Mouse (Mus musculus): Measurements from ENCODE around the gene Etv2. TPM values are rescaled to one million over a fixed set of nuclear protein-coding genes. Genes with fewer than 3 reads are reported as not detected.

Gene Etv2
- polyA plus RNA-seq, 1 experiment from 2014 or later: 0.47 TPM

Small RNA genes within 50 kb of the gene (microRNA-seq; reads per million reads assigned to microRNA genes)
- 0.91 reads per million for gene Mir3569

Other genes starting within 250 kb of the Etv2 start
- gene Tyrobp, start 222.1 kb downstream of the Etv2 start, polyA plus RNA-seq (2016; fragmentation: Nextera tagmentation; extraction: Ambion mirVana): 11.8 and 15.4 TPM in 2 replicates
- not detected in 2 replicates for gene Hcst, start 216.0 kb downstream of the Etv2 start, polyA plus RNA-seq (2016; fragmentation: Nextera tagmentation; extraction: Ambion mirVana)
- 1.1 and 1.8 TPM in 2 replicates for gene Nfkbid, start 214.1 kb downstream of the Etv2 start, polyA plus RNA-seq (2016; fragmentation: Nextera tagmentation; extraction: Ambion mirVana)
- 28.6 and 32.3 TPM in 2 replicates for gene Aplp1, start 190.3 kb downstream of the Etv2 start, polyA plus RNA-seq (2016; fragmentation: Nextera tagmentation; extraction: Ambion mirVana)
- gene Kirrel2, start 178.2 kb downstream of the Etv2 start, polyA plus RNA-seq (2016; fragmentation: Nextera tagmentation; extraction: Ambion mirVana): 1.3 and 2.2 TPM in 2 replicates
- gene Nphs1, start 177.5 kb downstream of the Etv2 start, polyA plus RNA-seq (2016; fragmentation: Nextera tagmentation; extraction: Ambion mirVana): 0.15 and 0.63 TPM in 2 replicates
- 0.28 TPM in 1 of 2 replicates, not detected in the other for gene Prodh2, start 142.2 kb downstream of the Etv2 start, polyA plus RNA-seq (2016; fragmentation: Nextera tagmentation; extraction: Ambion mirVana)
- gene Arhgap33, start 100.8 kb downstream of the Etv2 start, polyA plus RNA-seq (2016; fragmentation: Nextera tagmentation; extraction: Ambion mirVana): 24.8 and 25.2 TPM in 2 replicates
- 4.1 and 5.6 TPM in 2 replicates for gene Hspb6, start 83.7 kb downstream of the Etv2 start, polyA plus RNA-seq (2016; fragmentation: Nextera tagmentation; extraction: Ambion mirVana)
- gene Proser3, start 83.6 kb downstream of the Etv2 start, polyA plus RNA-seq (2016; fragmentation: Nextera tagmentation; extraction: Ambion mirVana): 17.7 TPM in 2 replicates
- gene Lin37, start 76.0 kb downstream of the Etv2 start, polyA plus RNA-seq (2016; fragmentation: Nextera tagmentation; extraction: Ambion mirVana): 42.5 and 45.2 TPM in 2 replicates
- 91.5 and 94.9 TPM in 2 replicates for gene U2af1l4, start 72.6 kb downstream of the Etv2 start, polyA plus RNA-seq (2016; fragmentation: Nextera tagmentation; extraction: Ambion mirVana)
- gene Gm49396, start 72.5 kb downstream of the Etv2 start, polyA plus RNA-seq (2016; fragmentation: Nextera tagmentation; extraction: Ambion mirVana): 14.2 and 15.3 TPM in 2 replicates
- gene Psenen, start 72.2 kb downstream of the Etv2 start, polyA plus RNA-seq (2016; fragmentation: Nextera tagmentation; extraction: Ambion mirVana): 112 and 118 TPM in 2 replicates
- 2.8 and 4.6 TPM in 2 replicates for gene Igflr1, start 70.4 kb downstream of the Etv2 start, polyA plus RNA-seq (2016; fragmentation: Nextera tagmentation; extraction: Ambion mirVana)
- 8.9 and 10.2 TPM in 2 replicates for gene Kmt2b, start 47.1 kb downstream of the Etv2 start, polyA plus RNA-seq (2016; fragmentation: Nextera tagmentation; extraction: Ambion mirVana)
- 0.41 TPM in 1 of 2 replicates, not detected in the other for gene Zbtb32, start 36.9 kb downstream of the Etv2 start, polyA plus RNA-seq (2016; fragmentation: Nextera tagmentation; extraction: Ambion mirVana)
- gene Upk1a, start 23.0 kb downstream of the Etv2 start, polyA plus RNA-seq (2016; fragmentation: Nextera tagmentation; extraction: Ambion mirVana): 0.54 and 1.0 TPM in 2 replicates
- gene Cox6b1, start 9.7 kb downstream of the Etv2 start, polyA plus RNA-seq (2016; fragmentation: Nextera tagmentation; extraction: Ambion mirVana): 776 and 799 TPM in 2 replicates
- 134 and 139 TPM in 2 replicates for gene Rbm42, start 14.5 kb upstream of the Etv2 start, polyA plus RNA-seq (2016; fragmentation: Nextera tagmentation; extraction: Ambion mirVana)
- gene Haus5, start 29.1 kb upstream of the Etv2 start, polyA plus RNA-seq (2016; fragmentation: Nextera tagmentation; extraction: Ambion mirVana): 79.6 and 80.3 TPM in 2 replicates
- not detected in 2 replicates for gene Pmis2, start 35.8 kb upstream of the Etv2 start, polyA plus RNA-seq (2016; fragmentation: Nextera tagmentation; extraction: Ambion mirVana)
- gene 2200002J24Rik, start 63.1 kb upstream of the Etv2 start, polyA plus RNA-seq (2016; fragmentation: Nextera tagmentation; extraction: Ambion mirVana): not detected in 2 replicates
- 0.53 and 0.77 TPM in 2 replicates for gene Atp4a, start 76.4 kb upstream of the Etv2 start, polyA plus RNA-seq (2016; fragmentation: Nextera tagmentation; extraction: Ambion mirVana)
- gene Tmem147, start 93.7 kb upstream of the Etv2 start, polyA plus RNA-seq (2016; fragmentation: Nextera tagmentation; extraction: Ambion mirVana): 147 and 151 TPM in 2 replicates
- 0.36 and 0.59 TPM in 2 replicates for gene Gapdhs, start 107.8 kb upstream of the Etv2 start, polyA plus RNA-seq (2016; fragmentation: Nextera tagmentation; extraction: Ambion mirVana)
- gene Sbsn, start 115.6 kb upstream of the Etv2 start, polyA plus RNA-seq (2016; fragmentation: Nextera tagmentation; extraction: Ambion mirVana): 0.68 and 1.0 TPM in 2 replicates
- not detected in 2 replicates for gene Dmkn, start 127.9 kb upstream of the Etv2 start, polyA plus RNA-seq (2016; fragmentation: Nextera tagmentation; extraction: Ambion mirVana)
- not detected in 2 replicates for gene Krtdap, start 152.0 kb upstream of the Etv2 start, polyA plus RNA-seq (2016; fragmentation: Nextera tagmentation; extraction: Ambion mirVana)
- gene Ffar2, start 187.9 kb upstream of the Etv2 start, polyA plus RNA-seq (2016; fragmentation: Nextera tagmentation; extraction: Ambion mirVana): not detected in 2 replicates
- not detected in 2 replicates for gene Ffar3, start 220.3 kb upstream of the Etv2 start, polyA plus RNA-seq (2016; fragmentation: Nextera tagmentation; extraction: Ambion mirVana)
- 0.05 TPM in 1 of 2 replicates, not detected in the other for gene Ffar1, start 225.7 kb upstream of the Etv2 start, polyA plus RNA-seq (2016; fragmentation: Nextera tagmentation; extraction: Ambion mirVana)
- gene Cd22, start 244.5 kb upstream of the Etv2 start, polyA plus RNA-seq (2016; fragmentation: Nextera tagmentation; extraction: Ambion mirVana): 0.08 and 0.27 TPM in 2 replicates